Mouse (Mus musculus) liver, embryonic 14.5 days (tissue): ENCODE results near the gene Arhgap42. TPM values are rescaled to one million over a fixed set of nuclear protein-coding genes. Genes with fewer than 3 reads are reported as not detected.

Source experiments
- ATAC-seq: fragments of 200-750 bp; cut with Nextera tagmentation; 2 replicates; pipeline ENCODE4 v1.8.0; 2017; ENCODE audit warnings: moderate number of reproducible peaks, mild to moderate bottlenecking, moderate library complexity; ENCODE audit not compliant: insufficient read depth
- DNase-seq, 3 experiments: peaks; one replicate each; pipeline ENCODE4 v3.0.0-alpha.2; 2012 to 2013; ENCODE audit warnings: low read depth in 3 of 3, low spot score in 3 of 3
- H3K27ac ChIP-seq: fragments of 300-500 bp; sonication (generic); 2 replicates; pipeline ENCODE4 v1.5.1; 2014; ENCODE audit warnings: moderate library complexity, mild to moderate bottlenecking, control low read depth, inconsistent platforms
- H3K27me3 ChIP-seq: fragments of 300-500 bp; sonication (generic); 2 replicates; pipeline ENCODE4 v1.6.1; 2014; ENCODE audit warnings: mild to moderate bottlenecking, low read length, moderate library complexity; ENCODE audit not compliant: control insufficient read depth, insufficient read depth
- H3K36me3 ChIP-seq: fragments of 300-500 bp; sonication (generic); replicated peaks from 2 replicates; pipeline ENCODE4 v1.6.1; 2014; ENCODE audit warnings: low read depth; ENCODE audit not compliant: control insufficient read depth, insufficient read depth
- H3K4me1 ChIP-seq, 2 experiments: fragments of 200-500 bp in 1 of 2; fragments of 300-500 bp in 1 of 2; sonication (generic) in 1 of 2; replicated peaks; 2 replicates each; pipeline ENCODE4 v1.6.1; 2012 to 2014; ENCODE audit warnings: antibody characterized with exemption in 1 of 2, inconsistent platforms in 1 of 2, low read length in 1 of 2; ENCODE audit not compliant: control insufficient read depth in 2 of 2, insufficient read depth in 2 of 2
- H3K4me2 ChIP-seq: fragments of 300-500 bp; sonication (generic); 2 replicates; pipeline ENCODE4 v1.6.1; 2014; ENCODE audit warnings: low read depth, mild to moderate bottlenecking, control low read depth, moderate library complexity
- H3K4me3 ChIP-seq, 2 experiments: fragments of 200-500 bp in 1 of 2; fragments of 300-500 bp in 1 of 2; sonication (generic) in 1 of 2; 2 replicates each; pipeline ENCODE4 v1.5.1; 2012 to 2014; ENCODE audit warnings: low read depth in 2 of 2, low read length in 2 of 2, mild to moderate bottlenecking in 2 of 2, control low read depth in 1 of 2, inconsistent platforms in 1 of 2, moderate library complexity in 1 of 2; ENCODE audit not compliant: insufficient read depth in 1 of 2
- H3K9ac ChIP-seq: fragments of 300-500 bp; sonication (generic); replicated peaks from 2 replicates; pipeline ENCODE4 v1.6.1; 2014; ENCODE audit warnings: mild to moderate bottlenecking, control low read depth, moderate library complexity
- H3K9me3 ChIP-seq: fragments of 300-500 bp; sonication (generic); 2 replicates; pipeline ENCODE4 v1.6.1; 2016; ENCODE audit warnings: low read length, mixed read lengths; ENCODE audit not compliant: control insufficient read depth
- CTCF ChIP-seq: IDR thresholded peaks from 2 replicates; pipeline ENCODE4 v1.5.1; 2016; ENCODE audit warnings: antibody characterized with exemption, low read depth, control low read depth
- EP300 ChIP-seq: IDR thresholded peaks from 2 replicates; pipeline ENCODE4 v1.6.1; 2016; ENCODE audit warnings: antibody characterized with exemption, low read depth
- WGBS: fragments of 180-500 bp; shearing (Covaris S2); extraction: QIAGEN DNeasy Blood & Tissue Kit; methylation state at CpG from one replicate; pipeline ENCODE4 v1.1.7; 2014; ENCODE audit not compliant: insufficient replicate concordance; 5-methylcytosine and 5-hydroxymethylcytosine counted together
- polyA plus RNA-seq, 2 experiments: library from polyadenylated mRNA; depleted of rRNA in 1 of 2; stranded (reverse) in 1 of 2; unstranded in 1 of 2; fragments of >200 nt; fragmentation: Nextera tagmentation in 1 of 2; extraction: Ambion mirVana in 1 of 2; gene quantifications; 2 replicates each; pipeline versions ENCODE4 v1.2.1 to v1.2.3; 2012 to 2014

Arhgap42 gene
- polyA plus RNA-seq, 2 experiments: 2.0 to 4.4 TPM

DNA sequence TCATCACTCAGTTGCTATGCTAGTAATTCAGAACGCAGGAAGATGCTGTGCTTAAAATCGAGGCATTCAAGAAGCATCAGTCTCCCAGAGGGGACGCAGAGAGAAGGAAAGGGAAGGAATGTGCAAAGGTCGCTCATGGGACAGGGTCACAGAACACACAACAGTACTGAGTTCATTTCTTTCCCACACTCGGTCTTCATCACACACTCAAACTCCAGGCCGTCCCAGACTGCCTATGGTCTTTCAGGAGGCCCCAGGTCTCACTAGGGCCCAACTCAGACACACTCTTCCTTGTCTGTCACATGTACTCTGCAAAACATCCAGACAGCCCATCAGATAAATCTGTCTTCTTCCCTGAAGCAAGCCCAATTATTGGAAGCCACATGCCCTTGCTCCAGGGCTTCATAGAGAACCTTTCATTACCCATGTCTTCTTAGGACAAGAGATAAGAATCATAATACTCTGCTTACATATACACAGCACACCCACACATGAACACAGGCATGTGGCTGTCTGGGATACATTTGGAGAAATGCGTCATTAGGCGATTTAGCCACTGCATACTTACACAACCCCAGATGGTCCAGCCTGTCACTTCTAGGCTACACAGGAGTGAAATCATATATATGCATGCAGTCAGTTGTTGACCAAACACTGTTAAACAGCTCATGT is 39.6 kb downstream of the Arhgap42 start:
- TF ChIP-seq CTCF (no peak), EP300 (no peak)
- Histone ChIP-seq H3K9ac (no peak overlapping the region), H3K27me3 (no peaks in the 10 kb centered on the region), H3K27ac (no peak overlapping the region), H3K4me3 (no peak overlapping the region), H3K36me3 (no peaks in the 10 kb centered on the region), H3K4me1 (0 out of 4 replicates have a peak, but pooled peaks cover 0 to 2% of the 10 kb centered on the region in 2 experiments), H3K9me3 (no peaks in the 10 kb centered on the region), H3K4me2 (no peak overlapping the region)
- WGBS: 62% methylated on average over 8 of the region's 8 CpGs
- no peak for ATAC-seq
- DNase-seq: no peak

DNA sequence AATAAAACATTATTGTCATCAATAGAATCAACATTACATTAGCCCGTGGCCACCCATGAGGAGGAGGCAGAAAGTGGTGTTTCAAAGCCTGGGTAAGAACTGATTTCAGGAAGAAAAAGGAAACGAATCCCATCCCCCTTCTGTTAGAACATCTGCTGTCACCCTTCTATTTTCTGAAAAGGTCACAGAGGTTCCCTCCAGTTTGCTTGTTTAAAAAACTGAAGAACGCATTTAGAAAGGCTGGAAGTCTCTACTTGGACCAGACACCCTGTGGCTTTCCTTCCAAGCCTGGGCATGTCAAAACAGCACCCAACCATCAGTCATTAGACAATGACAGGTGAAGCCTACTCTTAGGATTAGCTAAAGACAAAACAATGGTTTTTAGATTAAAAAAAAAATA is 40.3 kb downstream of the Arhgap42 start:
- WGBS: 30% methylated on average over 3 of the region's 3 CpGs
- no peak for DNase-seq

DNA sequence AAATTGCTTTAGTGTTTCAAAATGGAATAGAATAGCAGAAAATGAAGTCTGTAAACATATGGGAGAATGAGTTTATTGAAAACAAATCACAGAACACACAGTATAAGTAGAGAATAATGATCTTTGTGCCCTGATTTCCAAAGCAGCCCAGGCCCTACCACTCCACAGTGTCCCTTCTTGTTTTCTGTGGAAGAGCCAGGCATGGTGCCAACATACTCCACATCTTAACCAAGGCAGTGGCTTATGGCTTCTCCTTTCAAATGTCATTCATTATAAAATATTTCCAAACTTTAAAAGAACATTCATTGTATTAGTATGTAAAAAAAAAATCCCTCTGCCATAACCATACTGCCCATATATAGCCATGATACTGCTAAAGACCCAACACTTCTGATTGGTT is 42.9 kb downstream of the Arhgap42 start:
- Histone ChIP-seq H3K9me3 (no peaks in the 10 kb centered on the region), H3K9ac (no peak overlapping the region), H3K36me3 (no peaks in the 10 kb centered on the region), H3K4me1 (0 out of 4 replicates have a peak, but pooled peaks cover 0 to 2% of the 10 kb centered on the region in 2 experiments), H3K4me2 (no peak overlapping the region), H3K4me3 (no peak overlapping the region), H3K27me3 (no peaks in the 10 kb centered on the region), H3K27ac (no peak overlapping the region)
- TF ChIP-seq CTCF (no peak), EP300 (no peak)
- ATAC-seq: no peak
- DNase-seq: no peak

More for the DNA sequence above, 40.3 kb downstream of the Arhgap42 start:
- no peaks in the 10 kb centered on the region for H3K27me3 ChIP-seq
- no peak overlapping the region for H3K4me3 ChIP-seq
- no peaks in the 10 kb centered on the region for H3K36me3 ChIP-seq
- H3K9me3 ChIP-seq: no peaks in the 10 kb centered on the region
- ATAC-seq: no peak
- H3K27ac ChIP-seq: no peak overlapping the region
- H3K4me2 ChIP-seq: no peak overlapping the region
- TF ChIP-seq EP300 (no peak), CTCF (no peak)
- no peak overlapping the region for H3K9ac ChIP-seq
- 0 out of 4 replicates have a peak, but pooled peaks cover 0 to 2% of the 10 kb centered on the region in 2 experiments for H3K4me1 ChIP-seq

- DNase-seq: no peak
- Histone ChIP-seq H3K4me2 (no peak overlapping the region), H3K4me3 (no peak overlapping the region), H3K27ac (no peak overlapping the region), H3K27me3 (no peaks in the 10 kb centered on the region), H3K36me3 (no peaks in the 10 kb centered on the region), H3K9ac (no peak overlapping the region), H3K4me1 (0 out of 4 replicates have a peak, but pooled peaks cover 0 to 2% of the 10 kb centered on the region in 2 experiments), H3K9me3 (no peaks in the 10 kb centered on the region)
- ATAC-seq: no peak
- TF ChIP-seq CTCF (no peak), EP300 (no peak)
- 56% methylated on average over 1 of the region's 1 CpGs for WGBS
These were observed 44.4 kb downstream of the Arhgap42 start for GRCm38 (mm10) chr9:9194496-9194895.

- no peaks in the 10 kb centered on the region for H3K9me3 ChIP-seq
- no peak for ATAC-seq
- no peak overlapping the region for H3K9ac ChIP-seq
- 65% methylated on average over 4 of the region's 4 CpGs for WGBS
- H3K27me3 ChIP-seq: no peaks in the 10 kb centered on the region
- H3K36me3 ChIP-seq: no peaks in the 10 kb centered on the region
- H3K4me2 ChIP-seq: no peak overlapping the region
- no peaks in the 10 kb centered on the region for H3K4me1 ChIP-seq
- no peak overlapping the region for H3K27ac ChIP-seq
- no peak for DNase-seq
- no peak overlapping the region for H3K4me3 ChIP-seq
- no peak for TF ChIP-seq EP300
- no peak for TF ChIP-seq CTCF
These were observed 46.2 kb downstream of the Arhgap42 start for GRCm38 (mm10) chr9:9192716-9193115.
